Mouse (Mus musculus) kidney, embryonic 15.5 days (tissue): ENCODE measurements around the gene Xpnpep1. TPM values are rescaled to one million over a fixed set of nuclear protein-coding genes. Genes with fewer than 3 reads are reported as not detected.

ENCODE experiments used
- ATAC-seq: fragments of 200-750 bp; cut with Nextera tagmentation; replicated peaks from 2 replicates; pipeline ENCODE4 v1.8.0; 2017; ENCODE audit warnings: moderate TSS enrichment; ENCODE audit not compliant: low FRiP score
- H3K27ac ChIP-seq: fragments of 300-500 bp; sonication (generic); 2 replicates; pipeline ENCODE4 v1.5.1; 2015; ENCODE audit warnings: mild to moderate bottlenecking, inconsistent platforms
- H3K27me3 ChIP-seq: fragments of 300-500 bp; sonication (generic); 2 replicates; pipeline ENCODE4 v1.6.1; 2015; ENCODE audit warnings: inconsistent platforms
- H3K36me3 ChIP-seq: fragments of 300-500 bp; sonication (generic); 2 replicates; pipeline ENCODE4 v1.6.1; 2015; ENCODE audit warnings: inconsistent platforms
- H3K4me1 ChIP-seq: fragments of 300-500 bp; sonication (generic); 2 replicates; pipeline ENCODE4 v1.6.1; 2015; ENCODE audit warnings: inconsistent platforms
- H3K4me2 ChIP-seq: fragments of 300-500 bp; sonication (generic); 2 replicates; pipeline ENCODE4 v1.6.1; 2015; ENCODE audit warnings: moderate library complexity, mild to moderate bottlenecking, inconsistent platforms
- H3K4me3 ChIP-seq: fragments of 300-500 bp; sonication (generic); replicated peaks from 2 replicates; pipeline ENCODE4 v1.5.1; 2015; ENCODE audit warnings: mild to moderate bottlenecking, inconsistent platforms
- H3K9ac ChIP-seq: fragments of 300-500 bp; sonication (generic); 2 replicates; pipeline ENCODE4 v1.6.1; 2015; ENCODE audit warnings: mild to moderate bottlenecking, inconsistent platforms
- H3K9me3 ChIP-seq: fragments of 300-500 bp; sonication (generic); replicated peaks from 2 replicates; pipeline ENCODE4 v1.6.1; 2016; ENCODE audit warnings: inconsistent platforms
- WGBS: fragments of 180-500 bp; shearing (Covaris S2); methylation state at CpG from one replicate; pipeline ENCODE4 v1.1.7; 2015; ENCODE audit warnings: mixed read lengths; 5-methylcytosine and 5-hydroxymethylcytosine counted together
- polyA plus RNA-seq: library from polyadenylated mRNA; unstranded; fragments of >200 nt; fragmentation: Nextera tagmentation; extraction: Ambion mirVana; gene quantifications from 2 replicates; pipeline ENCODE4 v1.2.1, GENCODE M21; 2015

Gene Xpnpep1
- polyA plus RNA-seq = 148 and 168 TPM in 2 replicates

DNA sequence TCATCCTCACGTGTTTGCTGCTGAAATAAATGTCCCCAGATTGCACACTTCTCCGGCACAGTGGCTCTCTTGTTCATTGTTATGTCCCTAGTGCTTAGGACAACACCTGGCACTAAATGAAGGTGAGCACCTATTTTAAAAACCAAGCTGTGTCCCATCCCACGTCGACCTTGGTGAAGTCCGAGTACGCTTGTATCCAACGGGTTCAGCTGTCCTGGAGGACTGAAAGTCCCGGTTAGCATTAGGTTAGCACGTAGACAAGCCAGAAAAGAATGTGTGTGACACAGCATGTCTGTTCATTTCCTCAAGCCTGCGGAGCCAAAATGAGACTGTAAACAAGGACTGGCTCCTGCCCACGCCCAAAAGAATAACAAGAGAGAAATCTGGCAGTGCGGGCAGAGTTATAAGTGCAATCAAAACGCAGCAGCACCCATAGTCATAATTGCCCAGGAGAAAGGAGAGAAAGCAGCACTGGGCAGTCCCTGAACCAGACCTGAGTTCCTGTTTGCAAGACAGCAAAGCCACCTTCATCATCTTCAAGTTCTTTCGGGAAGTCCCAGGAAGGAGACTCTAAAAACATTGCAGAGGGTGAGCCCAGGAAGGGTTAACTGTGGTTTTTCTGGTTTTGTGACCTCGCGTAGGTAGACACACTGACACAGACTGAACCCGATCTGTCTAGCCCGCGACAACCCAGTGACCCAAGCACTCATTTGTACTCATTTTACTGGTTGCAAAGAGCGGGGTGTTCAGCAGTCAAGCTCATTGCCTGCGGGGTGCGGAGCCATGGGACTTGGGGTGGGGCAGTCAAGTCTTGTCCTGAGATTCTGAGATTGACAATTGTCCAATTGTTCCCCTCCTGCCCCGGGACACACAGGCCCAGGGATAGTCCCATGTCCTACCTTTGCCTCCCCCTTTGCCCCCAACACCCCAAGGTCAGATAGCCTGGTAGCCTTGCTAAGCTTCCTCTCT lies at the start of gene Xpnpep1:
Xpnpep1 (minus strand) TSS at position 51 of the 969 bp plus-strand sequence.
- WGBS = 53% methylated on average over 23 of the region's 23 CpGs
- Histone ChIP-seq H3K4me1 (peaks cover 38% of the 10 kb centered on the region), H3K4me3 (peak within 1 kb of the TSS; percentile 87), H3K27me3 (no peaks in the 10 kb centered on the region), H3K27ac (peak within 1 kb of the TSS; percentile 86), H3K36me3 (peaks cover 6% of the 10 kb centered on the region), H3K9me3 (no peaks in the 10 kb centered on the region), H3K4me2 (peak within 1 kb of the TSS; percentile 66), H3K9ac (no peak within 1 kb of the TSS)
- ATAC-seq = no peak

- H3K27ac ChIP-seq = peak overlapping the region; percentile 95
- H3K36me3 ChIP-seq = no peaks in the 10 kb centered on the region
- no peaks in the 10 kb centered on the region for H3K9me3 ChIP-seq
- no peaks in the 10 kb centered on the region for H3K27me3 ChIP-seq
- H3K4me3 ChIP-seq = no peak overlapping the region
- peak overlapping the region; percentile 47 for H3K4me2 ChIP-seq
- WGBS = 23% methylated on average over 25 of the region's 25 CpGs
- ATAC-seq = peak; percentile 49
- H3K9ac ChIP-seq = no peak overlapping the region
- peaks cover 38% of the 10 kb centered on the region for H3K4me1 ChIP-seq
These were observed 47.5 kb upstream of the Xpnpep1 start for GRCm38 (mm10) chr19:53087268-53088143.

GRCm38 (mm10) chr19:53086861-53087260 lies 46.8 kb upstream of the Xpnpep1 start:
- Histone ChIP-seq H3K9ac (no peak overlapping the region), H3K27me3 (no peaks in the 10 kb centered on the region), H3K9me3 (no peaks in the 10 kb centered on the region), H3K27ac (peak overlapping the region; percentile 95), H3K36me3 (no peaks in the 10 kb centered on the region), H3K4me2 (peak overlapping the region; percentile 47), H3K4me3 (no peak overlapping the region), H3K4me1 (peaks cover 42% of the 10 kb centered on the region)
- WGBS = 53% methylated on average over 12 of the region's 12 CpGs
- 0 out of 2 replicates have a peak, but pooled peaks have one; percentile 38 for ATAC-seq

- Histone ChIP-seq H3K4me2 (no peak overlapping the region), H3K9me3 (no peaks in the 10 kb centered on the region), H3K27ac (peak overlapping the region; percentile 67), H3K27me3 (no peaks in the 10 kb centered on the region), H3K9ac (no peak overlapping the region), H3K4me3 (no peak overlapping the region), H3K36me3 (no peaks in the 10 kb centered on the region), H3K4me1 (peaks cover 63% of the 10 kb centered on the region)
- peak; percentile 66 for ATAC-seq
- 13% methylated on average over 5 of the region's 5 CpGs for WGBS
These were observed 44.7 kb upstream of the Xpnpep1 start for GRCm38 (mm10) chr19:53084735-53085134.

- Histone ChIP-seq H3K27me3 (no peaks in the 10 kb centered on the region), H3K4me1 (peaks cover 69% of the 10 kb centered on the region)
- no peak for ATAC-seq
These were observed 42.8 kb upstream of the Xpnpep1 start for GRCm38 (mm10) chr19:53082862-53083261.

GRCm38 (mm10) chr19:53081339-53081738 lies 41.3 kb upstream of the Xpnpep1 start:
- no peaks in the 10 kb centered on the region for H3K9me3 ChIP-seq
- H3K4me3 ChIP-seq = no peak overlapping the region
- H3K27me3 ChIP-seq = no peaks in the 10 kb centered on the region
- peak overlapping the region; percentile 17; the same call in 1 of the 2 replicates for H3K4me2 ChIP-seq
- no peak overlapping the region for H3K9ac ChIP-seq
- H3K4me1 ChIP-seq = peaks cover 67% of the 10 kb centered on the region
- 66% methylated on average over 3 of the region's 3 CpGs for WGBS
- peak overlapping the region; percentile 72 for H3K27ac ChIP-seq
- no peaks in the 10 kb centered on the region for H3K36me3 ChIP-seq
- ATAC-seq = no peak

More at GRCm38 (mm10) chr19:53082862-53083261, 42.8 kb upstream of the Xpnpep1 start:
- 68% methylated on average over 8 of the region's 8 CpGs for WGBS
- Histone ChIP-seq H3K27ac (no peak overlapping the region), H3K36me3 (no peaks in the 10 kb centered on the region), H3K4me3 (no peak overlapping the region), H3K9ac (no peak overlapping the region), H3K9me3 (no peaks in the 10 kb centered on the region), H3K4me2 (no peak overlapping the region)

GRCm38 (mm10) chr19:53080921-53081320 lies 40.9 kb upstream of the Xpnpep1 start:
- peak overlapping the region; percentile 17; the same call in 1 of the 2 replicates for H3K4me2 ChIP-seq
- H3K9me3 ChIP-seq = no peaks in the 10 kb centered on the region
- no peak overlapping the region for H3K4me3 ChIP-seq
- no peaks in the 10 kb centered on the region for H3K27me3 ChIP-seq
- peaks cover 67% of the 10 kb centered on the region for H3K4me1 ChIP-seq
- H3K36me3 ChIP-seq = no peaks in the 10 kb centered on the region
- H3K9ac ChIP-seq = no peak overlapping the region
- ATAC-seq = peak; percentile 17; the same call in 1 of the 2 replicates
- H3K27ac ChIP-seq = peak overlapping the region; percentile 72
- WGBS = 10% methylated on average over 6 of the region's 6 CpGs

DNA sequence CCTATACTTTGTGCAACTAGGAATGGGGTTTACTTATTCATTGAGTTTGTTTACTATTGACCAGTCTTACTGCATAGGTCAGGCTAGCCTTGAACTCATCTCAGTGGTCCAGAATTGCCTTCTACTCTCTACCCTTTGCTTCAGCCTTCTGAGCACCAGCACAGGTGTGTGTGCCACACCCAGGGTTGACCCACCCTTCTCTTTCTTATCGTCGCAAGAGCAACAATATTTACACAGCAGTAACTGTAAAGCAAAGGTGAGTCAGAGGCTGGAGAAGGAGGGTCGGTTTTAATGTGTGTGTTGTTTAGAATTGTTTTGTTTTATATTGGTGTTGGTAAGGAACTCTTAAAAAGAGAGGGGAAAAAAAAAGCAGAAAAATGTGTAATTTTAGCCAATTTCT lies 40.5 kb upstream of the Xpnpep1 start:
- Histone ChIP-seq H3K4me3 (no peak overlapping the region), H3K36me3 (no peaks in the 10 kb centered on the region), H3K9ac (no peak overlapping the region), H3K4me2 (no peak overlapping the region), H3K27me3 (no peaks in the 10 kb centered on the region), H3K9me3 (no peaks in the 10 kb centered on the region), H3K4me1 (peaks cover 69% of the 10 kb centered on the region), H3K27ac (peak overlapping the region; percentile 28; the same call in 1 of the 2 replicates)
- ATAC-seq = no peak
- WGBS = 20% methylated on average over 3 of the region's 3 CpGs

DNA sequence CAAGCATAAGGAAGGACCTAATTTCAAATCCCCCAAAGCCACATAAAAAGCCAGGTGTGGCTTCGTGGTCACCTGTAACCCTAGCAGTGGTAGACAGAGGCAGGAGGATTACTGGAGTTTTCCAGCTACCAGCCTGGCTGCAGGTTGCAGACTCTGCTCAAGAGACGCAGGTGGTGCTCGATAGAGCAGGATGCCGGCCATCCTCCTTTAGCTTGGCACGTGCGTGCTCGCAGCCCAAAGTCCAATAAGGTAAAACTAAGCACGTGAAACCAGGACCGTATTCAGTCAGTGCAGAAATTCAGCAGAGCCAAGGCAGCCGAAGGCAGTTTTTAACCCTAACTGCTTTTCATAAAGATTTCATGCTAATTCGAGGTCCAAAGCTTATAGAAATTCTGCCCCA lies 40.0 kb upstream of the Xpnpep1 start:
- peak overlapping the region; percentile 28; the same call in 1 of the 2 replicates for H3K27ac ChIP-seq
- H3K4me2 ChIP-seq = no peak overlapping the region
- peaks cover 69% of the 10 kb centered on the region for H3K4me1 ChIP-seq

GRCm38 (mm10) chr19:53078271-53079085 lies 38.5 kb upstream of the Xpnpep1 start:
- Histone ChIP-seq H3K9ac (no peak overlapping the region), H3K4me2 (no peak overlapping the region), H3K36me3 (no peaks in the 10 kb centered on the region), H3K27ac (no peak overlapping the region), H3K4me3 (no peak overlapping the region), H3K27me3 (no peaks in the 10 kb centered on the region), H3K9me3 (no peaks in the 10 kb centered on the region), H3K4me1 (peaks cover 65% of the 10 kb centered on the region)
- no peak for ATAC-seq
- 76% methylated on average over 9 of the region's 9 CpGs for WGBS

More for the DNA sequence above, 40.0 kb upstream of the Xpnpep1 start:
- ATAC-seq = no peak
- Histone ChIP-seq H3K36me3 (no peaks in the 10 kb centered on the region), H3K4me3 (no peak overlapping the region), H3K27me3 (no peaks in the 10 kb centered on the region), H3K9ac (no peak overlapping the region), H3K9me3 (no peaks in the 10 kb centered on the region)
- 87% methylated on average over 11 of the region's 11 CpGs for WGBS

- Histone ChIP-seq H3K36me3 (no peaks in the 10 kb centered on the region), H3K4me2 (no peak overlapping the region), H3K27ac (no peak overlapping the region), H3K4me1 (peaks cover 66% of the 10 kb centered on the region), H3K9me3 (no peaks in the 10 kb centered on the region), H3K27me3 (no peaks in the 10 kb centered on the region), H3K9ac (no peak overlapping the region), H3K4me3 (no peak overlapping the region)
- WGBS = 83% methylated on average over 5 of the region's 5 CpGs
- ATAC-seq = no peak
These were observed 37.3 kb upstream of the Xpnpep1 start for GRCm38 (mm10) chr19:53077278-53077677.
